Mouse (Mus musculus) c-Kit-positive CD71-positive TER-119-positive erythroid progenitor cells, embryonic 14.5 days (primary cell): ENCODE data around the gene Olfr811.

Experiments used
- DNase-seq: peaks from one replicate; pipeline ENCODE4 v3.0.0-alpha.2; 2013; ENCODE audit warnings: low spot score

Gene Olfr811

GRCm38 (mm10) chr10:129804296-129804695 is at the start of gene Olfr811:
Olfr811 (minus strand) TSS chr10:129804396.
- DNase-seq = no peak

GRCm38 (mm10) chr10:129847343-129847742 is 43.1 kb upstream of the Olfr811 start:
- no peak for DNase-seq

GRCm38 (mm10) chr10:129845994-129846393 is 41.8 kb upstream of the Olfr811 start, which contains the start of gene Olfr812:
Olfr812 (minus strand) TSS chr10:129846094.
- no peak for DNase-seq

GRCm38 (mm10) chr10:129794817-129795216 is 9.4 kb downstream of the Olfr811 start, which contains the start of gene Olfr810:
Olfr810 (minus strand) TSS chr10:129794917.
- no peak for DNase-seq

- DNase-seq = no peak
Observed at GRCm38 (mm10) chr10:129778123-129778522, 26.1 kb downstream of the Olfr811 start.

- no peak for DNase-seq
Observed at GRCm38 (mm10) chr10:129774338-129774737, 29.9 kb downstream of the Olfr811 start, which contains the start of gene Olfr809. Olfr809 (plus strand) TSS chr10:129774638.

- DNase-seq = no peak
Observed at GRCm38 (mm10) chr10:129765182-129765581, 39.0 kb downstream of the Olfr811 start, which contains the start of gene Olfr808. Olfr808 (plus strand) TSS chr10:129765482.

- DNase-seq = no peak
Observed at GRCm38 (mm10) chr10:129757693-129758092, 46.5 kb downstream of the Olfr811 start, which contains the start of gene Olfr807. Olfr807 (minus strand) TSS chr10:129757793.
